Mouse (Mus musculus): ENCODE data around the gene Cpne9.

DNA sequence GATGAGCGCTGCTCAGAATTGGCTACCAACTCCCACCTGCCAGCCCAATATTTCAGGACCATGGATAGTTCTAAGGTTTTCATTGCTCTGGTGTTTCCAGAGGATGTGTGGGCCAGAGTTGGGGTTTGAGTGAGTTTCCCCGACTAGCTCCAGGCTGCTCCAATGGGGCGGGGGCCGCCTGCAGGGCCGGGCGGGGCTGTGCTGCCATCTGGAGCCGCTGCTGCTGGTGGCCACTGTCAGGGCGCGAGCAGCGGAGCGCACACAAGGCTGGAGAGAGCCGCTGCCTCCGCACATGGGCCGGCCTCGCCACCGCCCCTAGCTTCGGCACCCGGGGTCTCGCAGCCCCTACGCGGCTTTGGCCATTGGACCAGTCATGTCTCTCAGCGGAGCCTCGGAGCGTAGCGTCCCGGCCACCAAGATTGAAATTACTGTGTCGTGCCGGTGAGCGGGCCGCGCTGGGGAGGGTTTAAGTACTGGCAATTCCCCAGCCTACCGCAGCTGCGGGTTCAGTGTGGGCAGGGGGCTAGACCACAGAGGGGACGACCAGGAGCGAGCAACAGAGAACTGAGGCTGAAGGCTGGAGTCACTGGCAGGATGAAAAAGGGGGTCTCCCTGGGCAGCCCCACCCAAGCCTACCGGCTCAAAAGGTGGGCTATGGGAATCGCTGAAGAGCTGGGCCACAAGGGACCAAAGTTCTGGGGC, at the start of gene Cpne9:
- TF ChIP-seq POLR2A (IDR thresholded peaks at IDR 0.05; ENCODE audit: insufficient read depth, low read depth, low read length) = no peak
- TF ChIP-seq CTCF (IDR thresholded peaks at IDR 0.05; ENCODE audit: insufficient read depth, low read depth, low read length) = no peak

Data from olfactory bulb, adult 2 months (tissue).